Mouse (Mus musculus): ENCODE data around the gene Tmem119.
"Not testable (repeated sequence)": the region's sequence is repeated elsewhere in the genome, so short reads cannot be mapped to it uniquely, and the experiment has no call there.

Gene Tmem119

GRCm38 (mm10) chr5:113788645-113789044, 11.7 kb downstream of the Tmem119 start:
- DNase-seq (ENCODE audit: low spot score) = no peak

DNA sequence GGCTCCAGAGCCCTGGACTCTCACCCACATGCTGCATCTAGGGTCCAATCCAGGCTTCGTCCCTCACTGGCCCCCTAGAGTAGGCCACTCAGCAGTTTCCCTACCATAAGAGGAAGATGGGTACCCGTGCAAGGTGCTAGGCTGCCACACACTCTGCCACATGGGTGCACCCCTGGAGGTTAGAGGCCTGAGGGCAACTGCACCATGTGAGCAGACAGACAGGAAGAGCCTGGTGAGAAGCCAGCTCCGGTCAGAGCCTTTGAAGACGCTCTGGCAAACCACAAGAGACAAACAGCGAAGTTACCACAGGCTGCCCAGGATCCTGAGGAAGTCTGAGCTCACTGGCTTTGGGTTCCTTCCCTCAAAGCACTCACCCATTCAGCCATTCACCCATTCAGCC, 13.3 kb downstream of the Tmem119 start:
- no peak for DNase-seq (ENCODE audit: low spot score)

GRCm38 (mm10) chr5:113784104-113784503, 16.2 kb downstream of the Tmem119 start:
- not testable (repeated sequence) for DNase-seq (ENCODE audit: low spot score)

- peak; percentile 31 for DNase-seq (ENCODE audit: low spot score)
Observed at GRCm38 (mm10) chr5:113783581-113784001, 16.7 kb downstream of the Tmem119 start.

DNA sequence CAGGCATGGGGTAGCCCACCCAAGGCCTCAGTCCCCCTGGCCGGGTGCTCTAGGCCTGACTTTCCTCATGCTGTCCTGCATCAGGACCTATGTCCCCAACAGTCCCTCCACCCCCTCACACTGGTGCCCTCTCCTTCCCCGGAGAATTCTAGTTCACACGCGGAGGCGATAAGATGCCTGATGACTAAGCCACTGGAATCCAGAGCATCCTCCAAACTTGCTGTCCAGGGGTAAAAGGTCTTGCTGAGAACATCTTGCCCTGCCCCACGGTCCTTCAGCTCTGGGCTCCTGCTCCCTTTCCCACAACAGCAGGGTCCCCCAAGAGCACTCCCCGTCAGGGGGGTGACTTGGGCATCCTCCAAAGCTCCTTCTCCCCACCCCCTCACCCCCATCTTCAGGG, 17.7 kb downstream of the Tmem119 start:
- no peak for DNase-seq (ENCODE audit: low spot score)

GRCm38 (mm10) chr5:113781875-113782274, 18.4 kb downstream of the Tmem119 start:
- DNase-seq (ENCODE audit: low spot score) = no peak

DNA sequence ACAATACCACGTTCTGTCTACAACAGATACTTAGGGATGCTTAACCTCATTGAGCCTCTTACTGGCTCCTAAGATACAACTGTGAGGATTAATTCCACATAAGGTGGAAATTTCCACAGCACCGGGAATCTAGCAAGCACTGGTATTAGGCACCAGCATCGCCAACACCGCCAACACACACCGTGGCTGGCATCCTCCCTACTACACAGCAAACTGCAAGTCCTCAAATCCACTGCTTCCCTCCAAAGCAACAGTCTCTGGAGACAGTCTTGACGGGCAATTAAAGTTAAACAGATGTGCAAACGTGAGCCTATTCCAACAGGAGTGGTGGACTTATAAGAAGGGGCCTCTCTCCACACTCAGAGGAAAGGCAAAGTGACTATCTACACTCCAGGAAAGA, 19.1 kb downstream of the Tmem119 start:
- DNase-seq (ENCODE audit: low spot score) = no peak

- DNase-seq (ENCODE audit: low spot score) = no peak
Observed at GRCm38 (mm10) chr5:113780763-113781162, 19.6 kb downstream of the Tmem119 start.

GRCm38 (mm10) chr5:113780082-113780752, 20.1 kb downstream of the Tmem119 start:
- no peak for DNase-seq (ENCODE audit: low spot score)

GRCm38 (mm10) chr5:113779569-113779968, 20.7 kb downstream of the Tmem119 start:
- DNase-seq (ENCODE audit: low spot score) = no peak

DNA sequence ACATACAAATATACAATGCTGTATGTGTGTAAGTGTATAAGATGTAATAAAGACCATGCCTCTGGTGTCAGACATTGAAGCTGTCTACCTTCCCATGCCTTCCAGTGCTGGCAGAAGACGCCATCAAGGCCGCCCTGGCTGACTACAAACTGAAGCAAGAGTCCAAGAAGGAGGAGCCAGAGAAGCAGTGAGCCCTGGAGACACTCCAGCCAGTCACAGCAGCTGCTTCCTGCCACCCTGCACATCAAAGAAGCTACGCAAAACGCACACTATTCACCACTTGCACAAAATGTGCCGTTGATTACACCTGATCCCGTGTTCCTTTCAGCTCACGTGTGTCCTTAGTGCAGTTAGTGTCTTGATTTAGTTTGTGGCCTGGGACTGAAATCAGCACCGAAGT, 22.6 kb downstream of the Tmem119 start:
- not testable (repeated sequence) for DNase-seq (ENCODE audit: low spot score)

DNA sequence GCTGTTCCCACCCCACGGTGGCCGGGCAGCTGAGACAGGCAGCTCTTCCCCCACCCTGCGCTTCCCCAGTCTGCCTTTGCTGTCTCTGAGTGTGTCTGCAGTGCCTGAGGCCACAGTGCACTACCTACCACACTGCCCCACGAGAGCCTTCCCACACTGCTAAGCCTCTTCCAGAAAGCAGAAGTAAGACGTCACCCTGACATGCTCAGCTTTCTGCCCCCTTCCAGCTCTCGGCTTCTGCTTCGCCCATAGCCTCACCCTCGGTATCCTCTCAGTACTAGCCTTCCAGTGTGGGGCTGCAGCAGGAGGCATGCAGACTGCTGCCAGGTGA, 23.5 kb downstream of the Tmem119 start:
- peak; percentile 43 for DNase-seq (ENCODE audit: low spot score)

GRCm38 (mm10) chr5:113776128-113776895, 24.0 kb downstream of the Tmem119 start:
- DNase-seq (ENCODE audit: low spot score) = peak; percentile 35

- DNase-seq (ENCODE audit: low spot score) = no peak
Observed at GRCm38 (mm10) chr5:113775585-113775984, 24.7 kb downstream of the Tmem119 start.

- peak; percentile 88 for DNase-seq (ENCODE audit: low spot score)
Observed at GRCm38 (mm10) chr5:113773664-113774063, 26.7 kb downstream of the Tmem119 start.

GRCm38 (mm10) chr5:113772905-113773519, 27.3 kb downstream of the Tmem119 start:
- DNase-seq (ENCODE audit: low spot score) = no peak

DNA sequence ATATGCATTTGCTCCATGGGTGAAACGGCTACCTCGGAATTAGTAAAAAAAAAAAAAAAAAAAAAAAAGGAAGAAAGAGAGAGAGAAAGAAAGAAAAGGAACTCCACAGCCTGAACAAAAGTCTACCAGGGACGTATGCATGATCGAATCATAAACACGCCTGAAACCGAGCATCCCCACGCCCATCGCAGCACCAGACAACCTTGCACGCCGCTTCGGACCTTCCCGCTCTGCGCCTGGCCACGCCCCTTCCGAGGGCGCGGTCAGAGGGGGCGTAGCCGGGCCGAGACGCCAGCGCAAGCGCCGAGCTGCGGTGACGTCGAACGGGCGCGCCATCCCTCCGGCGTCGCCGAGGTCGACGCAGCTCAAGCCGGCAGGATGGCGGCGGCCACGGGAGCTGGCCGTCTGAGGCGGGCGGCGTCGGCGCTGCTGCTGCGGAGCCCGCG, 27.8 kb downstream of the Tmem119 start, which contains the start of the genes Sart3 and Iscu:
Gene Sart3 (minus strand): TSS at position 61 of the 446 bp plus-strand sequence.
Gene Iscu (plus strand): TSS at position 299 of the 446 bp plus-strand sequence.
- peak; percentile 94 for DNase-seq (ENCODE audit: low spot score)

- DNase-seq (ENCODE audit: low spot score) = peak; percentile 90
Observed at GRCm38 (mm10) chr5:113771213-113772162, 28.8 kb downstream of the Tmem119 start.

DNA sequence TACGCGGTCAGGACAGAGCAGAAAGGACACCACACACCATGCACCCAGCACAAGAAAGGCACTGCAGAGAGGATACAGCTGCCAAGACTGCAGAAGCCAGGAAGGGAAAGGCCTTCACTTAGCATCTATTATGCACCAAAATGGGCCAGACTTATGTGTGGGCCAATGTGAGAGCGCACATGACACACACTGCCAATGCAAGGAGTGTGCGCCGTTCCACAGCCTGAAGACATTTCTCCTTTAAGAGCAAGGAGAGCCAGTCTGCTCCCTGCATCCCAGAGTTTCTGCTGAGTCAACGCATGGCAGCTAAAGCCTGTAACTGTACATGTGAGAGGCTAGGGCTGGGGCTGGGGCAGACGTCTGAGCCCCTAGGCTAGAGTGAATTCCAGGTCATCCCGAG, 31.5 kb downstream of the Tmem119 start:
- DNase-seq (ENCODE audit: low spot score) = no peak

- no peak for DNase-seq (ENCODE audit: low spot score)
Observed at GRCm38 (mm10) chr5:113765641-113766526, 34.4 kb downstream of the Tmem119 start.

GRCm38 (mm10) chr5:113764426-113764825, 35.9 kb downstream of the Tmem119 start:
- no peak for DNase-seq (ENCODE audit: low spot score)
